Mouse (Mus musculus): ENCODE data around the gene Dnajc17.
A peak's percentile ranks its signal among the peaks of the same experiment; 100 is the strongest.

The Dnajc17 gene

GRCm38 (mm10) chr2:119198049-119198448 is 10.5 kb downstream of the Dnajc17 start:
- no peak for DNase-seq (ENCODE audit: low spot score)

- DNase-seq (ENCODE audit: low spot score), result no peak
These were observed 11.1 kb downstream of the Dnajc17 start for GRCm38 (mm10) chr2:119197493-119197892.

DNA sequence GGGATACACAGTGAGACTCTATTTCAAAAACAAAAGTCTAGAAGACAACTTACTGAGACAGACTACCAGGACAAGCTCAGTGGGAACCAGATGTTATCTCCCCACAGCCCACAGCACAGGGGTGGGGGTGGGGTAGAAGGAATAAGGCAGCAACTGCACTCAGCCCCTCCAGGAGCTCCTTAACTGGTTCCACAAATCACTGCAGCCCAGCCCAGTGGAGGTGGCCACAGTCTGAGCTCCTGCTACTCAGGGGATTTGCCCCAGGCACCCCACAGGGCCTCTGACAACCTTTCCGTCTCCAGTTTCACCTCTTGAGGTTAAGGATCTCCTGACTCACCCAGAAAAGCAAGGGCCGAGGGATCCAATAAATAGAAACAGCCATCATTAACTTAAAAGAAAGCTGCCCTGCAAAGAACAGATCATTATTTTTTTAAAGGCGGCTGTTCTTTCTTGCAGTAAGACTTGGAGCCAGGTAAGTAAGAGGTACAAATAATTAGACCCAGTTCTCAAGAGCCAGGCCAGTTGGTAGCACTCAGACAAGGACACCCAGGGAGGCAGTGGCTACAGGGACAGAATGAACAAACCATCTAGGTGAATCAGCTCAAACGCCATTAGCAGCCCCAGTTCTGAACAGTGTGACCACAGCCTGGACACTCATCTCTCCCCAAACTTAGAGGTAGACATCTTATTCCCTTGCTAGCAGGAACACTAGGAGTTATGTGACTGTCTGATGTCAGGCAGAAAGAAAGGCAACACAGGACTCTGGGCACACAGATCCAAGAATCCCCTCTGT is 12.1 kb downstream of the Dnajc17 start:
- peak; percentile 34 for DNase-seq (ENCODE audit: low spot score)

DNA sequence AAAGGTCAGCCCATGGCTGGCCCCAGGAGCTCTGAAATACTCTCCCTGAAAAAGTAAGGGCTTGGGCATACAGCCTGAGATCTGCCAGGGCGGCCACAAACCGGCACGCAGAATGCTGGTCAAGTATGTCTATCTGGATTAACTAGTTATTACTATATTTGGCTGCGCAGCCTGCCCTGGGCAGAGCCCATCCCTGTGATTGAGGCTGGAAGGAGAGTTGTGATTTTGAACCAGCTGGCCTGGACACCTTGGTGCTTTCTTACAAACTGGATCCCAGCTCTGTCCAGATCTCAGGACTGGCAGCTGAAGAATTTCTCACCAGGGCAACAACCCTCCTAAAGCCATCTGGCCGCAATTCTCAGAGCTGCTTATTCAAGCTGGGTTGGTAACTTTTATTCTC is 14.5 kb downstream of the Dnajc17 start:
- no peak for DNase-seq (ENCODE audit: low spot score)

DNA sequence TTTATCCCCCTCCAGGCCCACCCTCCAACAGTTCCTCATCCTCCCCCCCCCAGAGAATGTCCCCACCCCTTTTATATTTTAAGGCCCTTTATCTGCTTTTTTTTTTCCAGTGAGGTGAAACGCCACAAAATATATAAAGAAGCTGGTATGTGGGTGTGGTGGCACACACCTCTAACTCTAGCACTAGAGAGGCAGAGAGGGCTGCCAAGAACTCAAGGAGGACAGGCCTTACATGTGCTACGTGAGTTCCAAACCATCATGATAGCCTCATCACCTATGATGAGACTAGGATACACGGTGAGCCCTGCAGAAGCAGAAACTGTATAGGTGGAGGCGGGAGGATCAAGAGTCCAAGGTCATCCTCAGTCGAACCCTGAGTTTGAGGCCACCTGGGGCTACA is 17.6 kb downstream of the Dnajc17 start:
- DNase-seq (ENCODE audit: low spot score), result no peak

GRCm38 (mm10) chr2:119189029-119189710 is 19.4 kb downstream of the Dnajc17 start:
- peak; percentile 85 for DNase-seq (ENCODE audit: low spot score)

DNA sequence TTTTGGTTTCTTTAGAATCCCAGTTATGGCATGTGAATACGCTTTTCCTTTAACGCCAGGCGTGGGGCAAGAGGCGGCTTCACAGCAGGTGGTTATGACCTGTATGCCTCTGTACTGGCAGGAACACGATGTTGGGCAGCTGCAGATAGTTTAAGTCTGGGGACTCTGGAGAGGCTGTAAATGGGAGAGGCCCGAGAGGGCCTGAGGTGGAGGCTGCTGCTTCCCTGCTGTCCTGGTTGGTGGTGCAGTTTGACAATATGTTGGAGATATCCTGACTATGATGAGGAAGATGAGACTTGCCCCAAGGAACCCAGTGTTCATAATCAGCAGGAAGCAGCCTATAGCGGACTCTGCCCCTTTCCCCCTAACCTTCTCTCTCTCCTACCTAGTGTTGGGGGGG is 25.7 kb downstream of the Dnajc17 start:
- no peak for DNase-seq (ENCODE audit: low spot score)

GRCm38 (mm10) chr2:119177384-119177939 is 31.1 kb downstream of the Dnajc17 start:
- no peak for DNase-seq (ENCODE audit: low spot score)

GRCm38 (mm10) chr2:119176761-119177160 is 31.8 kb downstream of the Dnajc17 start:
- DNase-seq (ENCODE audit: low spot score), result no peak

DNA sequence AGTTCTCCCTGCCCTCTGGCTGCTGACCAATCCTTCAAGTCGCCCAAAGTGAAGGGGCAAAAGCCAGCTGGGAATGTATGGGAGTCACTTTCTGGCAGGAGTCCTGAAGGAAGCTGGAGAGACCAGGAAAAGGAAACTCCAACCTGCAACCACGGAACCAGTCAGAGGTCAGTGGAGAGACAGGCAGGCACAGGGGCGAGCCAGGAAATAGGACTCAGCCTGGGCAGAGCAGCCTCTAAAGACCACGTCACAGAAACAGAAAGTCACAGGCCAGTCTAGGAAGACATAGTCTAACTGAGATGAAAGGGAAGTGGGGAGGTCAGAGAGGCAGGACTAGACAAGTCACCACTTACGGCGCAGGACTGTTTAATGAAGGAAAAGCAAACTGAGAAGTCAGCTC is 33.0 kb downstream of the Dnajc17 start:
- DNase-seq (ENCODE audit: low spot score), result no peak

GRCm38 (mm10) chr2:119174866-119175265 is 33.7 kb downstream of the Dnajc17 start:
- DNase-seq (ENCODE audit: low spot score), result no peak

GRCm38 (mm10) chr2:119173991-119174651 is 34.5 kb downstream of the Dnajc17 start, which contains the start of gene Gm14137:
TSS of gene Gm14137 (plus strand) at chr2:119174509.
- no peak for DNase-seq (ENCODE audit: low spot score)

- DNase-seq (ENCODE audit: low spot score), result peak; percentile 47
These were observed 35.6 kb downstream of the Dnajc17 start for GRCm38 (mm10) chr2:119172862-119173576.

DNA sequence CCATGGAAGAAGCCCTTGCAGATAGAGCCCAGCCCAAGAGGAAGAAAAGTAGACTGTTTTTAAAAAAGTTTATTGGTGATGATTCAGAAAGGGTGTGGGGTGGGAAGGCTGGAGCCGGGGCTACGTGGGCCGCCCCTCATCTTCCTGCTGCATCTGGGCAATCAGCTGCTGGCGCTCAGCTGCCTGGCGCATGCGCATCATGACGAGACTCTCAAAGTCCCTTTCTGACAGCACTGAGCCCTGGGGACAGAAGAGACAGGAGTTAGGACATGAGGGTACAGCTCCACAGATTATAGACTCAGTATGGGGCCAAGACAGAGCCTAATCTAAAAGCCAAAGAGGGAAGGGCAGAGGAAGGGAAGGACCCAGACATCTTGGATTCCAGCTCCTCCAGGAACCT is 36.1 kb downstream of the Dnajc17 start:
- no peak for DNase-seq (ENCODE audit: low spot score)

DNA sequence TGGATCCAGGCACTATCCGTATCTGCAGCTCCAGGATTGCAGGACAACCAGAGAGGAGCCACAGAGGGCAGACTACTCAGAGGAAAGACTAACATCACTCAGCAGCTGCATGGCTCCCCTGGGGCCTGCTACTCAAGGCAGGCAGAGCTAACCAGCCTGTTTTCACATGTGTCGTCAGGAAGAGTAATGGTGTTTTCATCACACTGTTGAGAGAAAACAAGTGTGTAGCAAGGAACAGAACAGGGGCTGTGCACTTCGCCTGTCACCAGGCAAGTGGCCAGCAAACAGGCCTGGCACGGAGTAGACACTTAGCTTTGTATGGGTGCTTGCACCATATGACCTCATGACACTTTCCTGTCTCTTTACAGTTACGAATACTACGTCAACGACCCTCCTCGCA is 37.0 kb downstream of the Dnajc17 start:
- peak; percentile 52 for DNase-seq (ENCODE audit: low spot score)

- no peak for DNase-seq (ENCODE audit: low spot score)
These were observed 38.3 kb downstream of the Dnajc17 start for GRCm38 (mm10) chr2:119170282-119170681.

DNA sequence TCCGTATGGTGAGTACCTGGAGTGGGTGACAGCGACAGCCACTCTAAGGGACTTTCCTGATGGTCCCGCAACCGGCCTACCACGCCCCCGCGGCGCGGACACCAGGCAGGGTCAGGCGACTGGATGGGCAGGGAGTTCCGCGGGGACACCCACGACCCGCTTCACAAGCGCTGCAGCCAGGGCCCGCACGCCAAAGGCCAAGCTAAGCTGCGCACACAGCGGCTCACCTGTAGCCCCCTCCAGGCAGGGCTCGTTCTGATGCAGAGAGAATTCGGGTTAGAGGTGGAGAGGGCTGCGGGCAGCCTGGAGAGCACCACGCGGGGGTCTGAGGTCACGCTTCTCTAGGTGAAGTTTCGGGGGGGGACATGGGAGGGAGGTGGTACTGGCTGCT is 40.7 kb downstream of the Dnajc17 start:
- no peak for DNase-seq (ENCODE audit: low spot score)

GRCm38 (mm10) chr2:119166901-119167865 is 41.4 kb downstream of the Dnajc17 start, which contains the start of gene Gchfr:
TSS of gene Gchfr (plus strand) at chr2:119167773.
- peak; percentile 81 for DNase-seq (ENCODE audit: low spot score)

- DNase-seq (ENCODE audit: low spot score), result no peak
These were observed 43.2 kb downstream of the Dnajc17 start for GRCm38 (mm10) chr2:119165401-119165800.

GRCm38 (mm10) chr2:119163999-119164398 is 44.6 kb downstream of the Dnajc17 start:
- DNase-seq (ENCODE audit: low spot score), result no peak

DNA sequence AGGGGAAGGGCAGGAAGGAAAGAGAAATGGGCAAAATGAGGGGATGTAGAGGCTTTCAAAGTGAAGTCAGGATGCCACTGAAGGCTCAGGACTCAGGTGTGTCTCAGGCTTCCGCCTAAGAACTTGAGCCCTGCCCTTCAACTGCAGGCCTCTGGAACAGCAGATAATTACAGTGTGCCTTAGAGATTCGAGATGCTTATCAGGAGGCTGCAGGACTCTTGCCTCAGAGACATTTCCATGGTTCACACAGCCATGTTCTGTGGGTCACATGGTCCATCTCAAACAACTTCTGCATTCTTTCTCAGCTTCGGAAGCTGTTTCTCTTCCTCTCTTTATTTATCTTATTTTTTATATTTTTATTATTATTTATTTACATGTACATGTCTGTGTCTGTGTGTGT is 45.5 kb downstream of the Dnajc17 start:
- DNase-seq (ENCODE audit: low spot score), result no peak

Measured in embryo, embryonic 10.5 days (tissue).